In the genomic region with DNA sequence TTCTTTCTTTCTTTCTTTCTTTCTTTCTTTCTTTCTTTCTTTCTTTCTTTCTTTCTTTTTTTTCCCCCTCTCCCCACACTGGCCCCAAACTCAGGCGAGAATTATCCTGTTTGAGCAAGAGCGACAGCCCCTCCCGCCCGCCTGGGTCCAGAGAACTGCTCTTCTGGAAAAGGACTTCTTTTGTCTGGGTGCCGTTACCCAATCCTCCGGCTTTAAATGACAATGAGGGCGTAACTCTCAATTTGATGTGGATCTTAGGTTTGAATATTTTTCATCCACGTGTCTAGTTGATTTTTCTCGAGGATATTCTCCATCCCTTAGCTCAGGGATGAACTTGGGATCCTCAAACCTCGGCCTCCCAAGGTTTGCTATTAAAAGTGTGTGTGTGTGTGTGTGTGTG, we compare ENCODE assay signal across 8 mouse cellular contexts.
DNase-seq lines count a peak whose midpoint lies in the region; ATAC-seq and TF ChIP-seq lines count a peak whose summit lies in the region.

No protein-coding gene starts in this region.

- TF ChIP-seq EP300 in liver, postnatal 0 days (IDR thresholded peaks at IDR 0.05; ENCODE audit: low read depth): no peak

- H3K27me3 ChIP-seq in liver, embryonic 13.5 days: no peaks in the 10 kb centered on the region
- no peaks in the 10 kb centered on the region for H3K27me3 ChIP-seq in liver, postnatal 0 days (ENCODE audit: insufficient read depth, low read length)
- no peaks in the 10 kb centered on the region for H3K27me3 ChIP-seq in intestine, postnatal 0 days (replicated peaks; ENCODE audit: control insufficient read depth, insufficient read depth, low read length)

- no peak overlapping the region for H3K9ac ChIP-seq in liver, embryonic 13.5 days
- H3K9ac ChIP-seq in liver, postnatal 0 days (replicated peaks): no peak overlapping the region
- no peak overlapping the region for H3K9ac ChIP-seq in intestine, postnatal 0 days (ENCODE audit: low read depth, low read length)

- TF ChIP-seq POLR2A in embryonic fibroblast, embryonic 13.5 days (IDR thresholded peaks at IDR 0.05; ENCODE audit: low read depth, low read length): no peak

- no peaks in the 10 kb centered on the region for H3K9me3 ChIP-seq in liver, embryonic 13.5 days (replicated peaks)
- no peaks in the 10 kb centered on the region for H3K9me3 ChIP-seq in liver, postnatal 0 days (ENCODE audit: low read length)
- no peaks in the 10 kb centered on the region for H3K9me3 ChIP-seq in intestine, postnatal 0 days (ENCODE audit: control insufficient read depth)

- no peak for DNase-seq in liver, embryonic 13.5 days
- no peak for DNase-seq in liver, postnatal 0 days
- DNase-seq in retina, embryonic 14.5 days (ENCODE audit: low spot score): peak; percentile 30
- no peak for DNase-seq in cerebellum, adult 11 months
- no peak for DNase-seq in spleen, adult 12 weeks (ENCODE audit: low spot score)
- no peak for DNase-seq in right cerebral cortex, adult 2 months (ENCODE audit: low spot score in 2 of 2)

- no peak for ATAC-seq in liver, embryonic 13.5 days (ENCODE audit: low read depth)
- ATAC-seq in liver, postnatal 0 days: no peak
- ATAC-seq in intestine, postnatal 0 days: no peak

- 0 out of 2 replicates have a peak overlapping the region, but pooled peaks have one; percentile 9 for H3K4me2 ChIP-seq in liver, embryonic 13.5 days
- H3K4me2 ChIP-seq in liver, postnatal 0 days (ENCODE audit: low read depth, low read length): no peak overlapping the region
- H3K4me2 ChIP-seq in intestine, postnatal 0 days (replicated peaks; ENCODE audit: low read depth): peak overlapping the region; percentile 62

- no peak overlapping the region for H3K27ac ChIP-seq in liver, embryonic 13.5 days
- no peak overlapping the region for H3K27ac ChIP-seq in liver, postnatal 0 days (ENCODE audit: low read depth)
- H3K27ac ChIP-seq in embryonic fibroblast, embryonic 13.5 days (ENCODE audit: insufficient read depth, low read length): no peak overlapping the region
- no peak overlapping the region for H3K27ac ChIP-seq in intestine, postnatal 0 days (ENCODE audit: low read depth, low read length)

- no peak for TF ChIP-seq CTCF in liver, postnatal 0 days (IDR thresholded peaks at IDR 0.05; ENCODE audit: low read depth)
- TF ChIP-seq CTCF in embryonic fibroblast, embryonic 13.5 days (IDR thresholded peaks at IDR 0.05; ENCODE audit: borderline replicate concordance, insufficient read depth, low read length): no peak
- TF ChIP-seq CTCF in intestine, postnatal 0 days (IDR thresholded peaks at IDR 0.05; ENCODE audit: low read depth): no peak

- no peaks in the 10 kb centered on the region for H3K4me1 ChIP-seq in liver, embryonic 13.5 days (replicated peaks)
- no peaks in the 10 kb centered on the region for H3K4me1 ChIP-seq in liver, postnatal 0 days (ENCODE audit: insufficient read depth)
- no peaks in the 10 kb centered on the region for H3K4me1 ChIP-seq in embryonic fibroblast, embryonic 13.5 days (ENCODE audit: control insufficient read depth, insufficient read depth, low read length)
- H3K4me1 ChIP-seq in intestine, postnatal 0 days (replicated peaks; ENCODE audit: control insufficient read depth, insufficient read depth, low read length): no peaks in the 10 kb centered on the region

- 36% methylated on average over 10 of the region's 10 CpGs for WGBS in liver, embryonic 13.5 days (ENCODE audit: insufficient replicate concordance)
- 42% methylated on average over 10 of the region's 10 CpGs for WGBS in liver, postnatal 0 days (ENCODE audit: insufficient replicate concordance)
- WGBS in intestine, postnatal 0 days: 31% methylated on average over 10 of the region's 10 CpGs

- no peaks in the 10 kb centered on the region for H3K36me3 ChIP-seq in liver, embryonic 13.5 days
- H3K36me3 ChIP-seq in liver, postnatal 0 days (replicated peaks; ENCODE audit: insufficient read depth, low read length): no peaks in the 10 kb centered on the region
- no peaks in the 10 kb centered on the region for H3K36me3 ChIP-seq in intestine, postnatal 0 days (ENCODE audit: control insufficient read depth, insufficient read depth)

- H3K4me3 ChIP-seq in liver, embryonic 13.5 days (replicated peaks): no peak overlapping the region
- no peak overlapping the region for H3K4me3 ChIP-seq in liver, postnatal 0 days (ENCODE audit: low read depth, low read length)
- H3K4me3 ChIP-seq in embryonic fibroblast, embryonic 13.5 days (ENCODE audit: insufficient read depth, low read length): peak overlapping the region; percentile 10; the same call in 1 of the 2 replicates
- peak overlapping the region; percentile 26 for H3K4me3 ChIP-seq in intestine, postnatal 0 days (ENCODE audit: low read depth, low read length)

Comparison
In these comparisons a context has a peak if more than half of its experiments do, and no peak if none do; other contexts are left out.
1. H3K4me3 ChIP-seq: peak in embryonic fibroblast, embryonic 13.5 days (single experiment) and intestine, postnatal 0 days (single experiment); none in liver, embryonic 13.5 days (single experiment) and liver, postnatal 0 days (single experiment).